Mouse (Mus musculus) liver, embryonic 16.5 days (tissue): ENCODE results near the gene Ankrd36. TPM values are rescaled to one million over a fixed set of nuclear protein-coding genes. Genes with fewer than 3 reads are reported as not detected.
"Not testable (repeated sequence)": the region's sequence is repeated elsewhere in the genome, so short reads cannot be mapped to it uniquely, and the experiment has no call there.

Experiments used
- ATAC-seq: fragments of 200-750 bp; cut with Nextera tagmentation; 2 replicates; pipeline ENCODE4 v1.8.0; 2017; ENCODE audit warnings: low read depth, mild to moderate bottlenecking, moderate number of reproducible peaks, moderate library complexity
- H3K27ac ChIP-seq: fragments of 300-500 bp; sonication (generic); 2 replicates; pipeline ENCODE4 v1.5.1; 2014; ENCODE audit warnings: mild to moderate bottlenecking, low read length
- H3K27me3 ChIP-seq: fragments of 300-500 bp; sonication (generic); 2 replicates; pipeline ENCODE4 v1.6.1; 2014; ENCODE audit warnings: low read depth, low read length, mixed read lengths; ENCODE audit not compliant: control insufficient read depth, insufficient read depth
- H3K36me3 ChIP-seq: fragments of 300-500 bp; sonication (generic); 2 replicates; pipeline ENCODE4 v1.6.1; 2014; ENCODE audit warnings: mild to moderate bottlenecking; ENCODE audit not compliant: control insufficient read depth, insufficient read depth
- H3K4me1 ChIP-seq: fragments of 300-500 bp; sonication (generic); 2 replicates; pipeline ENCODE4 v1.6.1; 2014; ENCODE audit warnings: low read depth, low read length, mixed read lengths; ENCODE audit not compliant: control insufficient read depth
- H3K4me2 ChIP-seq: fragments of 300-500 bp; sonication (generic); 2 replicates; pipeline ENCODE4 v1.6.1; 2014; ENCODE audit warnings: low read depth, low read length, mixed read lengths
- H3K4me3 ChIP-seq: fragments of 300-500 bp; sonication (generic); 2 replicates; pipeline ENCODE4 v1.5.1; 2014; ENCODE audit warnings: low read depth, mild to moderate bottlenecking, low read length
- H3K9ac ChIP-seq: fragments of 300-500 bp; sonication (generic); 2 replicates; pipeline ENCODE4 v1.6.1; 2014; ENCODE audit warnings: low read depth, low read length
- H3K9me3 ChIP-seq: fragments of 300-500 bp; sonication (generic); replicated peaks from 2 replicates; pipeline ENCODE4 v1.6.1; 2016; ENCODE audit warnings: low read length; ENCODE audit not compliant: control insufficient read depth
- WGBS: fragments of 180-500 bp; shearing (Covaris S2); extraction: QIAGEN DNeasy Blood & Tissue Kit; methylation state at CpG from one replicate; pipeline ENCODE4 v1.1.7; 2014; ENCODE audit not compliant: insufficient replicate concordance; 5-methylcytosine and 5-hydroxymethylcytosine counted together
- polyA plus RNA-seq: library from polyadenylated mRNA; unstranded; fragments of >200 nt; fragmentation: Nextera tagmentation; extraction: Ambion mirVana; gene quantifications from 2 replicates; pipeline ENCODE4 v1.2.1, GENCODE M21; 2015

The Ankrd36 gene
- polyA plus RNA-seq, 1 experiment from 2014 or later = 2.5 TPM

- Histone ChIP-seq H3K4me2 (peak overlapping the region; percentile 32), H3K9ac (no peak overlapping the region), H3K4me3 (no peak overlapping the region), H3K36me3 (no peaks in the 10 kb centered on the region), H3K9me3 (no peaks in the 10 kb centered on the region), H3K4me1 (peaks cover 15% of the 10 kb centered on the region), H3K27ac (peak overlapping the region; percentile 67), H3K27me3 (no peaks in the 10 kb centered on the region)
- 17% methylated on average over 4 of the region's 4 CpGs for WGBS
- ATAC-seq = peak; percentile 95
Observed at GRCm38 (mm10) chr11:5595381-5595791, 25.9 kb downstream of the Ankrd36 start.

GRCm38 (mm10) chr11:5595792-5596191 lies 26.3 kb downstream of the Ankrd36 start:
- H3K9ac ChIP-seq = no peak overlapping the region
- H3K27ac ChIP-seq = peak overlapping the region; percentile 66
- H3K4me2 ChIP-seq = peak overlapping the region; percentile 32
- H3K36me3 ChIP-seq = no peaks in the 10 kb centered on the region
- 35% methylated on average over 5 of the region's 5 CpGs for WGBS
- no peak overlapping the region for H3K4me3 ChIP-seq
- ATAC-seq = peak; percentile 65
- H3K27me3 ChIP-seq = no peaks in the 10 kb centered on the region
- H3K4me1 ChIP-seq = peaks cover 15% of the 10 kb centered on the region
- H3K9me3 ChIP-seq = no peaks in the 10 kb centered on the region

- Histone ChIP-seq H3K9ac (no peak overlapping the region), H3K9me3 (no peaks in the 10 kb centered on the region), H3K4me2 (no peak overlapping the region), H3K27me3 (no peaks in the 10 kb centered on the region), H3K27ac (no peak overlapping the region), H3K36me3 (no peaks in the 10 kb centered on the region), H3K4me1 (peaks cover 15% of the 10 kb centered on the region), H3K4me3 (no peak overlapping the region)
- ATAC-seq = no peak
- WGBS = 86% methylated on average over 6 of the region's 6 CpGs
Observed at GRCm38 (mm10) chr11:5596756-5597155, 27.3 kb downstream of the Ankrd36 start.

GRCm38 (mm10) chr11:5605421-5605820 lies 35.9 kb downstream of the Ankrd36 start:
- Histone ChIP-seq H3K27me3 (no peaks in the 10 kb centered on the region), H3K27ac (no peak overlapping the region), H3K36me3 (no peaks in the 10 kb centered on the region), H3K4me2 (no peak overlapping the region), H3K9me3 (no peaks in the 10 kb centered on the region), H3K9ac (no peak overlapping the region), H3K4me3 (no peak overlapping the region), H3K4me1 (no peaks in the 10 kb centered on the region)
- no peak for ATAC-seq
- 51% methylated on average over 3 of the region's 3 CpGs for WGBS

- WGBS = 41% methylated on average over 1 of the region's 1 CpGs
- not testable (repeated sequence) for ATAC-seq
Observed at GRCm38 (mm10) chr11:5611918-5612317, 42.4 kb downstream of the Ankrd36 start.

GRCm38 (mm10) chr11:5614453-5614852 lies 45.0 kb downstream of the Ankrd36 start:
- no peaks in the 10 kb centered on the region for H3K27me3 ChIP-seq
- H3K9me3 ChIP-seq = no peaks in the 10 kb centered on the region
- H3K4me2 ChIP-seq = no peak overlapping the region
- H3K4me3 ChIP-seq = no peak overlapping the region
- WGBS = 61% methylated on average over 3 of the region's 3 CpGs
- no peak overlapping the region for H3K9ac ChIP-seq
- no peaks in the 10 kb centered on the region for H3K4me1 ChIP-seq
- no peak overlapping the region for H3K27ac ChIP-seq
- no peaks in the 10 kb centered on the region for H3K36me3 ChIP-seq
- no peak for ATAC-seq

More at GRCm38 (mm10) chr11:5611918-5612317, 42.4 kb downstream of the Ankrd36 start:
- not testable (repeated sequence) for H3K9ac ChIP-seq, H3K9me3 ChIP-seq, H3K27ac ChIP-seq, H3K36me3 ChIP-seq, H3K27me3 ChIP-seq, H3K4me3 ChIP-seq, H3K4me2 ChIP-seq, H3K4me1 ChIP-seq

- Histone ChIP-seq H3K4me3 (no peak overlapping the region), H3K27me3 (no peaks in the 10 kb centered on the region), H3K36me3 (no peaks in the 10 kb centered on the region), H3K9ac (no peak overlapping the region), H3K9me3 (no peaks in the 10 kb centered on the region), H3K27ac (no peak overlapping the region), H3K4me1 (no peaks in the 10 kb centered on the region), H3K4me2 (no peak overlapping the region)
- 61% methylated on average over 4 of the region's 4 CpGs for WGBS
- ATAC-seq = no peak
Observed at GRCm38 (mm10) chr11:5625101-5625500, 55.6 kb downstream of the Ankrd36 start.

GRCm38 (mm10) chr11:5629033-5629432 lies 59.5 kb downstream of the Ankrd36 start:
- H3K27me3 ChIP-seq = no peaks in the 10 kb centered on the region; the same call in 1 of the 2 replicates
- H3K27ac ChIP-seq = no peak overlapping the region
- no peaks in the 10 kb centered on the region for H3K36me3 ChIP-seq
- no peaks in the 10 kb centered on the region for H3K9me3 ChIP-seq
- H3K4me2 ChIP-seq = no peak overlapping the region
- no peak for ATAC-seq
- no peak overlapping the region for H3K4me3 ChIP-seq
- 16% methylated on average over 15 of the region's 15 CpGs for WGBS
- H3K4me1 ChIP-seq = no peaks in the 10 kb centered on the region
- no peak overlapping the region for H3K9ac ChIP-seq

- Histone ChIP-seq H3K36me3 (no peaks in the 10 kb centered on the region), H3K9me3 (no peaks in the 10 kb centered on the region), H3K27me3 (no peaks in the 10 kb centered on the region), H3K9ac (no peak overlapping the region), H3K4me1 (no peaks in the 10 kb centered on the region), H3K4me3 (no peak overlapping the region), H3K4me2 (no peak overlapping the region), H3K27ac (no peak overlapping the region)
- ATAC-seq = no peak
- WGBS = 64% methylated on average over 5 of the region's 5 CpGs
Observed at GRCm38 (mm10) chr11:5643085-5643484, 73.6 kb downstream of the Ankrd36 start.
